Mouse (Mus musculus) bone marrow, adult 2 months (tissue): ENCODE results near the gene Sgsm2.

ENCODE experiments used
- CTCF ChIP-seq: fragments of 200-500 bp; IDR thresholded peaks from 2 replicates; pipeline ENCODE4 v1.5.1; 2011; ENCODE audit warnings: low read length, control low read depth; ENCODE audit not compliant: control insufficient read depth, insufficient read depth
- POLR2A ChIP-seq: fragments of 200-500 bp; IDR thresholded peaks from 2 replicates; pipeline ENCODE4 v1.6.1; 2011; ENCODE audit warnings: low read depth, mild to moderate bottlenecking, control low read depth, low read length, borderline replicate concordance; ENCODE audit not compliant: control insufficient read depth

GRCm38 (mm10) chr11:74850998-74851661 is 45.7 kb downstream of the Sgsm2 start:
- no peak for TF ChIP-seq CTCF
- no peak for TF ChIP-seq POLR2A
